Mouse (Mus musculus): ENCODE data around the gene N4bp2l1.

- no peak for TF ChIP-seq MAFK (IDR thresholded peaks at IDR 0.05; ENCODE audit: insufficient read depth, low read depth, low read length)
- TF ChIP-seq HCFC1 (IDR thresholded peaks at IDR 0.05; ENCODE audit: borderline replicate concordance, insufficient read depth, low read length): no peak
- TF ChIP-seq ZC3H11A (IDR thresholded peaks at IDR 0.05; ENCODE audit: borderline replicate concordance, low read depth, low read length): no peak
- no peak for TF ChIP-seq CHD2 (IDR thresholded peaks at IDR 0.05; ENCODE audit: low read depth, low read length)
Measured at GRCm38 (mm10) chr5:150618599-150619355, 21.8 kb upstream of the N4bp2l1 start.
